Mouse (Mus musculus) 416B (cell line): ENCODE results near the gene Gm26938.

Experiments
- DNase-seq: peaks from one replicate; pipeline ENCODE4 v3.0.0; 2011; ENCODE audit warnings: low read depth

Gene Gm26938

GRCm38 (mm10) chr5:139793338-139794089, 32.7 kb downstream of the Gm26938 start:
- DNase-seq, result peak; percentile 87

DNA sequence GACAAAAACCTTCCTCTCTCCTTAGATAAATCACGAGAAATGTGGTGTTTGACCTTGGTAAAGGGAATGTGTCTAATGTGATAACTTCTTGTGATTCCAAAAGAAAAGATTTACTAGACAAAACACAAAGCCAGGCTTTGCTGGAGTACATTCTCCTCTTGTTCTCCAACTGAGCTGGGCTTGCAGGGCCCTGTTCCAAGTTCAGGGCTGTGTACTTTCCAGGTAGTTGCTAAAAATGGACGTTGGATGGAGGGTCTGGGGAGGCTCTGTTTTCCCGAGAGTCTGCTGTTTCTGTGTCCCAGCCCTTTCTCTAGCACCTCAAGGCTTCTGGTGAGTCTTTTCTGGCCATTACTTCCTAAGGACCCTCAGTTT, 33.3 kb downstream of the Gm26938 start:
- DNase-seq, result no peak

- DNase-seq, result peak; percentile 50
Measured at GRCm38 (mm10) chr5:139792159-139792775, 33.9 kb downstream of the Gm26938 start.

GRCm38 (mm10) chr5:139791227-139792158, 34.7 kb downstream of the Gm26938 start, which contains the start of gene Mafk:
Gene Mafk, plus strand, starts transcription at chr5:139791513.
- DNase-seq, result peak; percentile 98

DNA sequence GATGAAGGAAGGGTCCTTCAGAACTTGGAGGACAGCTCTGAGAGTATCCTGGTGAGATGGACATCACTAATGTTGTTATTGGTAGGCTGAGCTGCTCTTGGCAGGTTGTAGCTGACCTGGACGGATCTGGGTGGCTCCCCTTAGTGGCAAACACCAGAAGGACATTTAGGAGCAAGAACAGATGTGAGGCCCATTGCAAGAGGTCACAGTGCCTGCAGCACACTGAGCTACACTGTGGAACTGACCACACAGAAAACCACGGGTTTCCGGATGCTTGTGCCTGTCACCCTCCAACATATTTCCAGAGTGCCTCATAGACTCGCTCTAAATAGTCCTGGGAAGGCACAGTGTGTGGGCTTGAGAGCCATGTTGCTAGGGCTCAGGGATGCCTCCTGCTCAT, 36.7 kb downstream of the Gm26938 start:
- peak; percentile 89 for DNase-seq

GRCm38 (mm10) chr5:139781406-139781805, 44.8 kb downstream of the Gm26938 start:
- DNase-seq, result no peak

DNA sequence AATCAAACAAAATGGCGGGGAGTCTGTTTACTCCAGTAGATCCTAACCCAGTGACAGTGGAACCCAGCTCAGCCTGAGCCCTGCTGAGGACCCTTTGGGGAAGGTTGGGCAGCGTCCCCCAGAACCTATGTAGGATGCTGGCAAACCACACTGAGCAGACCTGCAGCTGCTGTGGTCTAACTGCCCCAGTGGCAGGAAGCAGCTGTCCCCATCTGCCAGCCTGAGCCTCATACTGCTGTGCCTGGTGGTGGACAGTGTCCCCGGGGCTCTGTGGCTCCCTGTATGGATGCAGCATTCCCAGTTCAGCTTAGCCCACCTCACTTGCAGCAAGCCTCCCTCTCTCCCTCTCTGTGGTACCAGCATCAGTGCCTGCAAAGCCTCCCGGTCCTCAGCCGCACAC, 49.2 kb downstream of the Gm26938 start:
- peak; percentile 92 for DNase-seq

GRCm38 (mm10) chr5:139775216-139775926, 50.8 kb downstream of the Gm26938 start, which contains the start of gene Ints1:
Gene Ints1, minus strand, starts transcription at chr5:139775674.
- peak; percentile 97 for DNase-seq

GRCm38 (mm10) chr5:139768216-139768615, 58.0 kb downstream of the Gm26938 start:
- no peak for DNase-seq

DNA sequence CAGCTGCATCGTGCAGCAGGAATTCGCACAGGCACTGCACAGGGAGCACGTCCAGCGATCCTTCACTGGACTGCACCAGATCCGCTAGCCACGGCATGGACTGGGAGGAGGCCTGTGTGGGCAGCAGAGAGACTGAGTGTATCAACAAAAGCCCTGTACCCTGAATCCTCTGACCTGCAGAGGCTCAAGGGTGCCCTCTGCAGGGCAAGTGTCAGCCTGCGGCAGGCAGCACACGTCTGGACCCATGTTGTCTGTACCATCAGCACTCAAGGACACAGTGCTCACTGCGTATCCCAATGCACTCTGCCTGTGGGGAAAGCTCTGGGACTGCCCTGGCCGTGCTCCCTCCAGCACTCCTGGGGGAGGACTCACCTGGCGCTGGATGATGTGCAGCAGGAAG, 61.9 kb downstream of the Gm26938 start:
- peak; percentile 49 for DNase-seq

- no peak for DNase-seq
Measured at GRCm38 (mm10) chr5:139758096-139758495, 68.1 kb downstream of the Gm26938 start.
